Mouse (Mus musculus): ENCODE measurements around the gene Fmo1. TPM values are rescaled to one million over a fixed set of nuclear protein-coding genes. Genes with fewer than 3 reads are reported as not detected.

Gene Fmo1
- total and polyA plus RNA-seq, 3 experiments = 33.4 to 41.4 (median 33.6) TPM

DNA sequence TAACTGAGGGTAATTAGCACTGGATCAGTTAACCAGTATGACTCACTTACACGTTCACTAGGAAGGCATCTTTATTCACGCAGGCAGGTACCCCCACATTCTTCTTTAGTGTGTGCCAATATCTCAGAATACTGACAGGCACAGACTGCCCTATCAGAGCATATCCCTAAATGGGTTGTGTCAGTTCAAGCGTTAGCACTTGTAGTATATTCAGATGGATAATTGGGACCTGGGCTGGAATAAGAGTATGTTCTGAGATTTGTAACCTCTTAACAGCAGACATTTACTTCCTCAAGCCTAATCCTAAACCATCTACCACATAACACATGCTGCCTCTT, 948 bp downstream of the Fmo1 start:
- no peaks in the 10 kb centered on the region for H3K79me2 ChIP-seq (replicated peaks; ENCODE audit: control insufficient read depth, insufficient read depth, low read length)
- peak overlapping the region; percentile 60 for H3K4me3 ChIP-seq
- TF ChIP-seq POLR2A (IDR thresholded peaks at IDR 0.05; ENCODE audit: insufficient read depth, low read depth, low read length) (no peak), EP300 (IDR thresholded peaks at IDR 0.05; ENCODE audit: insufficient read depth, low read depth, low read length) (no peak), CTCF (IDR thresholded peaks at IDR 0.05) (no peak)
- H3K36me3 ChIP-seq (ENCODE audit: control insufficient read depth, insufficient read depth, low read length) = peaks cover 10% of the 10 kb centered on the region
- no peaks in the 10 kb centered on the region for H3K27me3 ChIP-seq (ENCODE audit: control insufficient read depth, insufficient read depth, low read length)
- peak overlapping the region; percentile 59 for H3K9ac ChIP-seq (ENCODE audit: low read depth, low read length)
- DNase-seq = no peak
- 25% methylated on average over 3 of the region's 3 CpGs for WGBS
- intact Hi-C loops (cut with DNase I) = loop anchor here (10.0 kb wide), 1 partner anchor 131 kb away; no protein-coding TSS in a partner anchor
- peaks cover 5% of the 10 kb centered on the region for H3K4me1 ChIP-seq (ENCODE audit: control insufficient read depth, insufficient read depth, low read length)
- peak overlapping the region; percentile 94 for H3K27ac ChIP-seq

DNA sequence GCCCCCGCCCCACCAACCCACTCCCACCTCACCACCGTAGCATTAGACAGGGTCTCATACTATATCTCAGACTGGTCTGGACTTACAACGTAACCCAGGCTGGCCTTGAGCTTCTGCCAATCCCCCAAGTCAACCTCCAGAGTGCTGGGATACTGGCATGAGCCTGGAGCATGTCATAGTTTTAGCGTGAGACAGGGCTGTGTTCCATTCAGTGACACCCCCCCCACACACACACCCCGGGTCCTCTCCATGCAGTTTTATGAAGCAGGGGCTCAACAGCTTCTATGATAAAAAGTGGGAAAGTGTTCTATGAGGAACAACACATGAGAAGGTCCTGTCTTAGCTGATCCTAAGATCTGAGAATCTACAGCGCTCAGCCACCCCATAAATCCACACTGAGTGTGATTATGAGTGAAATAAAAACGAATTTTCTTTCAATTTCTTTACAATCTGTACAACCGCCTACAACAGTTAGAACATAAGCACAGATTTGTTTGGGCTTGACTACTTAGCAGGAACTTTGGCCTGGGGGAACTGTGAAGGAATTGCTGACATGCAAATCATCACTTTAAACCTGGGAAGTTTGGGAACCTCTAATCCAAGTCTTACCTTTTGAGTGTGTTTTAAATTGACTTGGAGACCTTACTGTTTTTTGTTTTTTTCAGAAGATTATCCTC, 1.5 kb downstream of the Fmo1 start:
- Histone ChIP-seq H3K9ac (ENCODE audit: low read depth, low read length) (peak overlapping the region; percentile 59), H3K79me2 (replicated peaks; ENCODE audit: control insufficient read depth, insufficient read depth, low read length) (no peaks in the 10 kb centered on the region), H3K4me3 (peak overlapping the region; percentile 60), H3K4me1 (ENCODE audit: control insufficient read depth, insufficient read depth, low read length) (peaks cover 7% of the 10 kb centered on the region), H3K36me3 (ENCODE audit: control insufficient read depth, insufficient read depth, low read length) (peaks cover 13% of the 10 kb centered on the region), H3K27me3 (ENCODE audit: control insufficient read depth, insufficient read depth, low read length) (no peaks in the 10 kb centered on the region), H3K27ac (peak overlapping the region; percentile 94)
- WGBS = 47% methylated on average over 8 of the region's 8 CpGs
- TF ChIP-seq CTCF (IDR thresholded peaks at IDR 0.05) (no peak), POLR2A (IDR thresholded peaks at IDR 0.05; ENCODE audit: insufficient read depth, low read depth, low read length) (no peak), EP300 (IDR thresholded peaks at IDR 0.05; ENCODE audit: insufficient read depth, low read depth, low read length) (no peak)
- DNase-seq = no peak
- intact Hi-C loops (cut with DNase I) = loop anchor here (10.0 kb wide), 1 partner anchor 130 kb away; no protein-coding TSS in a partner anchor

DNA sequence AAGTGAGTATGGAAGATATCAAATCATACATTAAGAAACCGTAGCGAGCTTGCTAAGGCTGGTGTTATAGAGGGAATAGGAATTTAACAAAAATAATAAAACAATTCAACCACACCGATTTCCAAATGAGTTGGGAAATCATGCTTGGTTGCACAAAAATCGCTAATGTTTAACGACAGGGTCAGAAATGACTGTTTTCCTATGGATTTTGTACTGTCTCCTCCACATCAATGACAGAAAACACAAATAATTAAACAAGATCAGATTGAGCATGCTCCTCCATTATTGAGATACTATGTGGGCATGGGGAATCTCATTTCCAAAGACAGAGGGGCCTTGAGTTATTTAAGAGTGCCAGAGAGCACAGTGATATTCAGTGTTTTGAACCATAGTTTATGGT, 2.1 kb downstream of the Fmo1 start:
- TF ChIP-seq CTCF (IDR thresholded peaks at IDR 0.05) = no peak
- no peak for TF ChIP-seq EP300 (IDR thresholded peaks at IDR 0.05; ENCODE audit: insufficient read depth, low read depth, low read length)
- no peak for TF ChIP-seq POLR2A (IDR thresholded peaks at IDR 0.05; ENCODE audit: insufficient read depth, low read depth, low read length)
- WGBS = 86% methylated on average over 5 of the region's 5 CpGs
- Histone ChIP-seq H3K4me1 (ENCODE audit: control insufficient read depth, insufficient read depth, low read length) (peaks cover 7% of the 10 kb centered on the region), H3K9ac (ENCODE audit: low read depth, low read length) (no peak overlapping the region), H3K4me3 (peak overlapping the region; percentile 60), H3K27ac (peak overlapping the region; percentile 94), H3K27me3 (ENCODE audit: control insufficient read depth, insufficient read depth, low read length) (no peaks in the 10 kb centered on the region), H3K79me2 (replicated peaks; ENCODE audit: control insufficient read depth, insufficient read depth, low read length) (no peaks in the 10 kb centered on the region), H3K36me3 (ENCODE audit: control insufficient read depth, insufficient read depth, low read length) (peaks cover 13% of the 10 kb centered on the region)
- intact Hi-C loops (cut with DNase I) = loop anchor here (10.0 kb wide), 1 partner anchor 129 kb away; no protein-coding TSS in a partner anchor
- no peak for DNase-seq

DNA sequence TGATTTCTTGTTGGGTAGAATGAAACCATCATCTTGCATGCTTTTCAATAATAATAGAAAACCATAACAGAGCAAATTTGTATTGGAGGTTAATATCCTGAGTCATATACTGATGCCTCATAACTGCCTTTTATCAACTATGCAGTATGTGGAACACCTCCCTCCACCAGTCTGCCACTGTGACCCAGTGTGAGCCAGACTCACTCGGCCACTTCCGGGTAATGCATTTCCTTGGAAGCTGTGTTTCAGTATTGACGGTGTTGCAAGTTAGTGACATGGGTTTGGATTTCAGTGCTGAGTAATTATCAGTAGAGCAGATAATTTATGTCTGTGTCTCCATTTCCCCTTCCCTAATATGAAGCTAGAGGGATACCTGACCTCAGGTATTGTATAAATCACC, 2.8 kb downstream of the Fmo1 start:
- no peaks in the 10 kb centered on the region for H3K27me3 ChIP-seq (ENCODE audit: control insufficient read depth, insufficient read depth, low read length)
- no peak overlapping the region; the same call in 1 of the 2 replicates for H3K9ac ChIP-seq (ENCODE audit: low read depth, low read length)
- peaks cover 13% of the 10 kb centered on the region for H3K36me3 ChIP-seq (ENCODE audit: control insufficient read depth, insufficient read depth, low read length)
- H3K27ac ChIP-seq = peak overlapping the region; percentile 41
- H3K4me1 ChIP-seq (ENCODE audit: control insufficient read depth, insufficient read depth, low read length) = peaks cover 7% of the 10 kb centered on the region
- 51% methylated on average over 3 of the region's 3 CpGs for WGBS
- peak overlapping the region; percentile 60; the same call in 1 of the 2 replicates for H3K4me3 ChIP-seq
- TF ChIP-seq CTCF (IDR thresholded peaks at IDR 0.05) = no peak
- TF ChIP-seq EP300 (IDR thresholded peaks at IDR 0.05; ENCODE audit: insufficient read depth, low read depth, low read length) = no peak
- TF ChIP-seq POLR2A (IDR thresholded peaks at IDR 0.05; ENCODE audit: insufficient read depth, low read depth, low read length) = no peak
- intact Hi-C loops (cut with DNase I) = loop anchor here (10.0 kb wide), 1 partner anchor 129 kb away; no protein-coding TSS in a partner anchor
- DNase-seq = no peak
- no peaks in the 10 kb centered on the region for H3K79me2 ChIP-seq (replicated peaks; ENCODE audit: control insufficient read depth, insufficient read depth, low read length)

DNA sequence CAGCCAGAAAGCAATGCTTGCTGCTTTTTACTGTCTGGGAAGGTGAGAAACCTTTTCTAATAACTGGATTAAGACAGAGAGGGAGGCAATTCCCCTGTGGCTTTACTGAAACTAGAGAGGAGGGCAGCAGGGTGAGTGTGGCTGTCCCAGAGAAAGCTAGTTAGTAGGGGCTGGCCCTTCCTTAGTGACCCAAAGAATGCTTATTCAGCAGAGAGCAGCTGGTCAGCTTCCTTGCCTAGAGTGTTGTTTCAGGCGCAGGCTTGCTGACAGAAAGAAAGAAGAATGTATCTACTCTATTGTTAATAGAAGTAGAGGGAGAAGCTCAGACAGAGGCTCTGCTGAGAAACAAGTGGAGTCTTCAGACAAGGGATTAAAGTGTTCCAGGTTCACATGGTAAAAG, 4.1 kb downstream of the Fmo1 start:
- DNase-seq = no peak
- no peak overlapping the region; the same call in 1 of the 2 replicates for H3K27ac ChIP-seq
- no peak overlapping the region for H3K9ac ChIP-seq (ENCODE audit: low read depth, low read length)
- intact Hi-C loops (cut with DNase I) = loop anchor here (10.0 kb wide), 1 partner anchor 128 kb away; no protein-coding TSS in a partner anchor
- TF ChIP-seq CTCF (IDR thresholded peaks at IDR 0.05) = no peak
- TF ChIP-seq EP300 (IDR thresholded peaks at IDR 0.05; ENCODE audit: insufficient read depth, low read depth, low read length) = no peak
- TF ChIP-seq POLR2A (IDR thresholded peaks at IDR 0.05; ENCODE audit: insufficient read depth, low read depth, low read length) = no peak
- H3K27me3 ChIP-seq (ENCODE audit: control insufficient read depth, insufficient read depth, low read length) = no peaks in the 10 kb centered on the region
- H3K4me1 ChIP-seq (ENCODE audit: control insufficient read depth, insufficient read depth, low read length) = peaks cover 8% of the 10 kb centered on the region
- no peak overlapping the region for H3K4me3 ChIP-seq
- peaks cover 15% of the 10 kb centered on the region for H3K36me3 ChIP-seq (ENCODE audit: control insufficient read depth, insufficient read depth, low read length)
- 26% methylated on average over 1 of the region's 1 CpGs for WGBS
- H3K79me2 ChIP-seq (replicated peaks; ENCODE audit: control insufficient read depth, insufficient read depth, low read length) = no peaks in the 10 kb centered on the region

DNA sequence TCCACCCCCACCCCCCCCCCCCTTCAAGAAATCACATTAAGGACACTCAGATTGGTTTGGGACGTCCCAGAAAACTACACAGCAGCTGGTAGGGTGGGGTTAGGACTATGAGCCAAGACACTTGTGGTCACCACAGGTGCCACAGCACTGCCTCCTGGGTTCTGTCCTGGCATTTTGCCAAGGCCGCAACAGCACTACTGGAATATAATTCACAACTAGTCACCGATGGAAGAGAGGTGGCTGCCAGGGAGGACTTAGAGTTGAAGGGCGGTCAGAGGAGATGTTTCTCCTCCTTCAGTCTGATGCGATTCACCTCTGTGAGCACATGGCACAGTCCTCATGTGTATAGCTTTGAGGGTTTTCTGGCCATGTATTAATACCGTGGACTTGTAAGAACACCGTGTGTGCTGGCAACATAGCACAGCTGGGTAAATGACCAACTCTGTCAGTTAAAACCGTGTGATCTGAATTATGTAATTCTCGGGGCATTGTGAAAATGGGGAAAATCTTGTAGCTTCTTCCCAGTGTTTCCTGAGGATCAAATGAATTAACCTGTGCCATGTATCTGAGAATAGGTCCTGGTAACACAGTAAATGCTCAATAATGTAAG, 6.3 kb downstream of the Fmo1 start:
- no peak for DNase-seq
- H3K9ac ChIP-seq (ENCODE audit: low read depth, low read length) = no peak overlapping the region
- peaks cover 18% of the 10 kb centered on the region for H3K36me3 ChIP-seq (ENCODE audit: control insufficient read depth, insufficient read depth, low read length)
- peaks cover 11% of the 10 kb centered on the region for H3K4me1 ChIP-seq (ENCODE audit: control insufficient read depth, insufficient read depth, low read length)
- TF ChIP-seq POLR2A (IDR thresholded peaks at IDR 0.05; ENCODE audit: insufficient read depth, low read depth, low read length) (no peak), EP300 (IDR thresholded peaks at IDR 0.05; ENCODE audit: insufficient read depth, low read depth, low read length) (no peak), CTCF (IDR thresholded peaks at IDR 0.05) (no peak)
- WGBS = 58% methylated on average over 9 of the region's 9 CpGs
- H3K79me2 ChIP-seq (replicated peaks; ENCODE audit: control insufficient read depth, insufficient read depth, low read length) = no peaks in the 10 kb centered on the region
- no peak overlapping the region for H3K27ac ChIP-seq
- intact Hi-C loops (cut with DNase I) = loop anchor here (10.0 kb wide), 1 partner anchor 125 kb away; no protein-coding TSS in a partner anchor
- H3K27me3 ChIP-seq (ENCODE audit: control insufficient read depth, insufficient read depth, low read length) = no peaks in the 10 kb centered on the region
- peak overlapping the region; percentile 10; the same call in 1 of the 2 replicates for H3K4me3 ChIP-seq
